Mouse (Mus musculus): ENCODE results near the gene Optn.

- TF ChIP-seq CTCF (IDR thresholded peaks at IDR 0.05; ENCODE audit: low read depth, low read length) (no peak), TAL1 (conservative IDR thresholded peaks at IDR 0.05; ENCODE audit: low read depth, low read length) (no peak), GATA1 (IDR thresholded peaks at IDR 0.05; ENCODE audit: borderline replicate concordance, low read length) (no peak), POLR2AphosphoS5 (IDR thresholded peaks at IDR 0.05; ENCODE audit: insufficient replicate concordance, low read depth, low read length) (no peak)
These were observed 64.9 kb downstream of the Optn start for GRCm38 (mm10) chr2:4998905-4999304.

All from G1E (cell line).